Mouse (Mus musculus) forebrain, postnatal 0 days (tissue): ENCODE measurements at regions not wholly inside any gene's neighbourhood (a gene's known extent, or its start where the extent isn't known, plus 50 kb on each side); places are given as distances from the start of the nearest gene placed in this dataset.

Source experiments
- ATAC-seq: fragments of 200-750 bp; cut with Nextera tagmentation; 2 replicates; pipeline ENCODE4 v1.8.0; 2017; ENCODE audit warnings: mild to moderate bottlenecking, moderate library complexity
- DNase-seq: peaks from one replicate; pipeline ENCODE4 v3.0.0-alpha.2; 2015
- H3K27ac ChIP-seq: fragments of 300-500 bp; sonication (generic); 2 replicates; pipeline ENCODE4 v1.5.1; 2014; ENCODE audit warnings: low read depth, mild to moderate bottlenecking, antibody characterized with exemption, low read length, moderate library complexity, mixed read lengths
- H3K27me3 ChIP-seq: fragments of 300-500 bp; sonication (generic); 2 replicates; pipeline ENCODE4 v1.6.1; 2014; ENCODE audit warnings: mild to moderate bottlenecking, low read length, mixed read lengths; ENCODE audit not compliant: insufficient read depth
- H3K36me3 ChIP-seq: fragments of 300-500 bp; sonication (generic); 2 replicates; pipeline ENCODE4 v1.6.1; 2014; ENCODE audit warnings: mild to moderate bottlenecking, moderate library complexity; ENCODE audit not compliant: insufficient read depth
- H3K4me1 ChIP-seq: fragments of 300-500 bp; sonication (generic); 2 replicates; pipeline ENCODE4 v1.6.1; 2014; ENCODE audit warnings: antibody characterized with exemption; ENCODE audit not compliant: insufficient read depth
- H3K4me2 ChIP-seq: fragments of 300-500 bp; sonication (generic); 2 replicates; pipeline ENCODE4 v1.6.1; 2014; ENCODE audit warnings: low read depth, mild to moderate bottlenecking, moderate library complexity
- H3K4me3 ChIP-seq: fragments of 300-500 bp; sonication (generic); 2 replicates; pipeline ENCODE4 v1.5.1; 2014; ENCODE audit warnings: low read depth, low read length, mixed read lengths
- H3K9ac ChIP-seq: fragments of 300-500 bp; sonication (generic); 2 replicates; pipeline ENCODE4 v1.6.1; 2014; ENCODE audit warnings: mild to moderate bottlenecking
- H3K9me3 ChIP-seq: fragments of 300-500 bp; sonication (generic); 2 replicates; pipeline ENCODE4 v1.6.1; 2016; ENCODE audit warnings: low read length
- CTCF ChIP-seq: sonication (generic); IDR thresholded peaks from 2 replicates; pipeline ENCODE4 v1.5.1; 2016; ENCODE audit warnings: antibody characterized with exemption, control low read depth, low read depth
- WGBS: fragments of 180-500 bp; shearing (Covaris S2); extraction: QIAGEN DNeasy Blood & Tissue Kit; methylation state at CpG from one replicate; pipeline ENCODE4 v1.1.7; 2014; 5-methylcytosine and 5-hydroxymethylcytosine counted together

- Histone ChIP-seq H3K9ac (no peak overlapping the region), H3K4me2 (no peak overlapping the region), H3K9me3 (no peaks in the 10 kb centered on the region), H3K4me3 (no peak overlapping the region), H3K36me3 (no peaks in the 10 kb centered on the region), H3K27ac (no peak overlapping the region), H3K4me1 (no peaks in the 10 kb centered on the region), H3K27me3 (no peaks in the 10 kb centered on the region)
- 90% methylated on average over 5 of the region's 5 CpGs for WGBS
- TF ChIP-seq CTCF = no peak
- ATAC-seq = no peak
- no peak for DNase-seq
Observed at GRCm38 (mm10) chr14:104692616-104693015, 170.2 kb upstream of the Rnf219 start.

GRCm38 (mm10) chr14:104688440-104688839, 166.0 kb upstream of the Rnf219 start:
- 74% methylated on average over 3 of the region's 3 CpGs for WGBS
- Histone ChIP-seq H3K4me3 (no peak overlapping the region), H3K27me3 (no peaks in the 10 kb centered on the region), H3K4me2 (no peak overlapping the region), H3K9me3 (no peaks in the 10 kb centered on the region), H3K36me3 (no peaks in the 10 kb centered on the region), H3K4me1 (no peaks in the 10 kb centered on the region), H3K27ac (no peak overlapping the region), H3K9ac (no peak overlapping the region)
- DNase-seq (no peak), ATAC-seq (no peak)
- no peak for TF ChIP-seq CTCF

GRCm38 (mm10) chr14:104676810-104677209, 154.4 kb upstream of the Rnf219 start:
- Histone ChIP-seq H3K4me2 (no peak overlapping the region), H3K36me3 (no peaks in the 10 kb centered on the region), H3K27ac (no peak overlapping the region), H3K27me3 (no peaks in the 10 kb centered on the region), H3K4me3 (no peak overlapping the region), H3K4me1 (no peaks in the 10 kb centered on the region), H3K9me3 (no peaks in the 10 kb centered on the region), H3K9ac (no peak overlapping the region)
- ATAC-seq (peak; percentile 23; the same call in 1 of the 2 replicates), DNase-seq (no peak)
- 8% methylated on average over 7 of the region's 7 CpGs for WGBS
- no peak for TF ChIP-seq CTCF

GRCm38 (mm10) chr14:104661696-104662095, 139.3 kb upstream of the Rnf219 start:
- no peaks in the 10 kb centered on the region for H3K27me3 ChIP-seq
- H3K27ac ChIP-seq = no peak overlapping the region
- ATAC-seq (no peak), DNase-seq (no peak)
- no peaks in the 10 kb centered on the region for H3K9me3 ChIP-seq
- H3K9ac ChIP-seq = no peak overlapping the region
- H3K4me3 ChIP-seq = no peak overlapping the region
- no peaks in the 10 kb centered on the region for H3K4me1 ChIP-seq
- no peak overlapping the region for H3K4me2 ChIP-seq
- peak; percentile 32; the same call in 1 of the 2 replicates for TF ChIP-seq CTCF
- H3K36me3 ChIP-seq = no peaks in the 10 kb centered on the region
- 79% methylated on average over 1 of the region's 1 CpGs for WGBS

- H3K9ac ChIP-seq = no peak overlapping the region
- no peaks in the 10 kb centered on the region for H3K36me3 ChIP-seq
- no peak overlapping the region for H3K27ac ChIP-seq
- H3K4me2 ChIP-seq = no peak overlapping the region
- H3K4me3 ChIP-seq = no peak overlapping the region
- ATAC-seq (no peak), DNase-seq (no peak)
- no peaks in the 10 kb centered on the region for H3K27me3 ChIP-seq
- H3K9me3 ChIP-seq = no peaks in the 10 kb centered on the region
- no peaks in the 10 kb centered on the region for H3K4me1 ChIP-seq
- TF ChIP-seq CTCF = no peak
- WGBS = 96% methylated on average over 1 of the region's 1 CpGs
Observed at GRCm38 (mm10) chr14:104658751-104659150, 136.3 kb upstream of the Rnf219 start.

GRCm38 (mm10) chr14:104649980-104650379, 127.5 kb upstream of the Rnf219 start:
- ATAC-seq (no peak; the same call in 1 of the 2 replicates), DNase-seq (no peak)
- 47% methylated on average over 5 of the region's 5 CpGs for WGBS
- H3K4me3 ChIP-seq = no peak overlapping the region
- H3K4me1 ChIP-seq = no peaks in the 10 kb centered on the region
- H3K36me3 ChIP-seq = no peaks in the 10 kb centered on the region
- no peak overlapping the region for H3K4me2 ChIP-seq
- H3K27me3 ChIP-seq = no peaks in the 10 kb centered on the region
- H3K27ac ChIP-seq = no peak overlapping the region
- no peak for TF ChIP-seq CTCF
- no peak overlapping the region for H3K9ac ChIP-seq
- H3K9me3 ChIP-seq = no peaks in the 10 kb centered on the region

GRCm38 (mm10) chr14:104644626-104645025, 122.2 kb upstream of the Rnf219 start:
- no peak for DNase-seq

GRCm38 (mm10) chr14:104642783-104643182, 120.3 kb upstream of the Rnf219 start:
- Histone ChIP-seq H3K4me2 (no peak overlapping the region), H3K27me3 (0 out of 2 replicates have a peak, but pooled peaks cover 4% of the 10 kb centered on the region), H3K4me1 (no peaks in the 10 kb centered on the region), H3K36me3 (no peaks in the 10 kb centered on the region), H3K9ac (no peak overlapping the region), H3K27ac (no peak overlapping the region), H3K4me3 (no peak overlapping the region), H3K9me3 (no peaks in the 10 kb centered on the region)
- DNase-seq = no peak
- TF ChIP-seq CTCF = no peak
- 68% methylated on average over 6 of the region's 6 CpGs for WGBS
- ATAC-seq = no peak

More at GRCm38 (mm10) chr14:104644626-104645025, 122.2 kb upstream of the Rnf219 start:
- Histone ChIP-seq H3K36me3 (no peaks in the 10 kb centered on the region), H3K9ac (no peak overlapping the region), H3K4me1 (no peaks in the 10 kb centered on the region), H3K9me3 (no peaks in the 10 kb centered on the region), H3K4me2 (no peak overlapping the region), H3K27ac (no peak overlapping the region), H3K4me3 (no peak overlapping the region), H3K27me3 (no peaks in the 10 kb centered on the region)
- no peak for TF ChIP-seq CTCF
- 66% methylated on average over 4 of the region's 4 CpGs for WGBS
- no peak for ATAC-seq
